Comparison of ENCODE assay signal across 29 mouse cellular contexts in the genomic region with DNA sequence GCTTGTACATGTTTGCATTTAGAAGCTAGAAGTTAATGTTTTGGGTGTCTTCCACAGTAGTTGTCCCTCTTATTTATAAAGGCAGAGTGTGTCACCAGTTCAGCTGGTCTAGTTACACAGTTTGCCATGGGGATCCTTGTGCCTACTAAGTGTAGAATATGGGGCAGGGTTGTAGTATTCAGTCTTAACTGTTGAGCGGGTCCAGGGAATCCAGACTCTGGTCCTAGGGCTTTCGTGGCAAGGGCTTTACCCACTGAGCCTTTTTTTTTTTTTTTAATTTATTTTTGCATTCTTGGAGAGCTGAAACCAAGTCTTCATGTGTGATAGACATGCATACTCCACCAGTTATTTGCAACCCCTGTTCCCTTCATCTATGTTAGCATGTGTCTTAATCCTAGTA.
"Had no signal": no experiment of that assay in that cellular context is flagged by ENCODE, and none has a peak within 500 bp of the region (broad histone marks: within the 10 kb centered on the region; RNA-seq: fewer than 3 reads in every experiment).

No protein-coding gene starts in this region.

- H3K4me1 ChIP-seq: embryonic facial prominence, embryonic 10.5 days; embryonic facial prominence, embryonic 12.5 days; embryonic facial prominence, embryonic 13.5 days; embryonic facial prominence, embryonic 15.5 days; forebrain, embryonic 13.5 days; forebrain, embryonic 15.5 days had no signal

- H3K4me2 ChIP-seq: embryonic facial prominence, embryonic 12.5 days; embryonic facial prominence, embryonic 13.5 days; embryonic facial prominence, embryonic 15.5 days; forebrain, embryonic 12.5 days; forebrain, embryonic 13.5 days; forebrain, embryonic 15.5 days had no signal

- DNase-seq: cerebellum, adult 2 months; cerebellum, adult 8-10 months; cerebellum, adult 9-10 months; cerebellum, adult 9-11 months; cerebellum, postnatal 10 days; cerebellum, postnatal 14 days; cerebellum, postnatal 25 days; cerebellum, postnatal 36 days; embryo, embryonic 11 days; forebrain, postnatal 0 days; gastrocnemius, adult 2 months; gastrocnemius, postnatal 10 days; gastrocnemius, postnatal 14 days; gastrocnemius, postnatal 25 days; gastrocnemius, postnatal 36 days; heart, adult 11 months; heart, adult 18-20 months; heart, adult 2 months had no signal

- ATAC-seq: forebrain, embryonic 13.5 days; forebrain, embryonic 14.5 days; forebrain, embryonic 15.5 days; forebrain, embryonic 16.5 days; forebrain, postnatal 0 days had no signal

- H3K27me3 ChIP-seq: embryonic facial prominence, embryonic 12.5 days; embryonic facial prominence, embryonic 13.5 days; embryonic facial prominence, embryonic 15.5 days; forebrain, embryonic 12.5 days; forebrain, embryonic 13.5 days; forebrain, embryonic 15.5 days had no signal

- H3K9ac ChIP-seq: embryonic facial prominence, embryonic 12.5 days; embryonic facial prominence, embryonic 13.5 days; embryonic facial prominence, embryonic 15.5 days; forebrain, embryonic 12.5 days; forebrain, embryonic 13.5 days; forebrain, embryonic 15.5 days; forebrain, postnatal 0 days had no signal

- H3K27ac ChIP-seq: embryonic facial prominence, embryonic 10.5 days; embryonic facial prominence, embryonic 12.5 days; embryonic facial prominence, embryonic 13.5 days; embryonic facial prominence, embryonic 15.5 days; forebrain, embryonic 10.5 days; forebrain, embryonic 12.5 days; forebrain, embryonic 13.5 days; forebrain, embryonic 15.5 days; gastrocnemius, adult 2 months; heart, adult 2 months had no signal

- H3K9me3 ChIP-seq: embryonic facial prominence, embryonic 10.5 days; embryonic facial prominence, embryonic 12.5 days; embryonic facial prominence, embryonic 13.5 days; embryonic facial prominence, embryonic 15.5 days; forebrain, embryonic 10.5 days; forebrain, embryonic 12.5 days; forebrain, embryonic 13.5 days; forebrain, embryonic 15.5 days had no signal

- H3K4me3 ChIP-seq: embryonic facial prominence, embryonic 10.5 days; embryonic facial prominence, embryonic 12.5 days; embryonic facial prominence, embryonic 13.5 days; embryonic facial prominence, embryonic 15.5 days; erythroblast, embryonic 14.5 days; forebrain, embryonic 10.5 days; forebrain, embryonic 12.5 days; forebrain, embryonic 13.5 days; forebrain, embryonic 15.5 days; gastrocnemius, adult 2 months; heart, adult 2 months had no signal
